Mouse (Mus musculus) stomach, postnatal 0 days (tissue): ENCODE results near the gene Elmo2.

Source experiments
- CTCF ChIP-seq: IDR thresholded peaks from 2 replicates; pipeline ENCODE4 v1.5.1; 2016; ENCODE audit warnings: antibody characterized with exemption, low read depth, mild to moderate bottlenecking, moderate library complexity
- EP300 ChIP-seq: optimal IDR thresholded peaks from 2 replicates; pipeline ENCODE3; 2016; ENCODE audit warnings: antibody characterized with exemption

- TF ChIP-seq CTCF (no peak), EP300 (no peak)
Measured at GRCm38 (mm10) chr2:165239533-165240144, 86.6 kb downstream of the Elmo2 start.
